Mouse (Mus musculus) midbrain, embryonic 14.5 days (tissue): ENCODE measurements around the gene Lmtk3. TPM values are rescaled to one million over a fixed set of nuclear protein-coding genes. Genes with fewer than 3 reads are reported as not detected.

Experiments
- ATAC-seq: fragments of 200-750 bp; cut with Nextera tagmentation; 2 replicates; pipeline ENCODE4 v1.8.0; 2017; ENCODE audit warnings: moderate number of reproducible peaks, moderate library complexity; ENCODE audit not compliant: low FRiP score, low TSS enrichment
- DNase-seq: peaks from one replicate; pipeline ENCODE4 v3.0.0-alpha.2; 2015
- H3K27ac ChIP-seq: fragments of 300-500 bp; sonication (generic); replicated peaks from 2 replicates; pipeline ENCODE4 v1.5.1; 2014; ENCODE audit warnings: mild to moderate bottlenecking, low read depth, low read length, moderate library complexity
- H3K27me3 ChIP-seq: fragments of 300-500 bp; sonication (generic); 2 replicates; pipeline ENCODE4 v1.6.1; 2014; ENCODE audit warnings: low read length, control low read depth, mixed read lengths; ENCODE audit not compliant: control insufficient read depth, insufficient read depth
- H3K36me3 ChIP-seq: fragments of 300-500 bp; sonication (generic); 2 replicates; pipeline ENCODE4 v1.6.1; 2014; ENCODE audit warnings: low read length, control low read depth; ENCODE audit not compliant: control insufficient read depth, insufficient read depth
- H3K4me1 ChIP-seq: fragments of 300-500 bp; sonication (generic); 2 replicates; pipeline ENCODE4 v1.6.1; 2014; ENCODE audit warnings: mild to moderate bottlenecking, antibody characterized with exemption, low read length, control low read depth; ENCODE audit not compliant: control insufficient read depth, insufficient read depth
- H3K4me2 ChIP-seq: fragments of 300-500 bp; sonication (generic); 2 replicates; pipeline ENCODE4 v1.6.1; 2014; ENCODE audit warnings: mild to moderate bottlenecking, low read length, moderate library complexity
- H3K4me3 ChIP-seq: fragments of 300-500 bp; sonication (generic); replicated peaks from 2 replicates; pipeline ENCODE4 v1.5.1; 2014; ENCODE audit warnings: low read depth, low read length
- H3K9ac ChIP-seq: fragments of 300-500 bp; sonication (generic); replicated peaks from 2 replicates; pipeline ENCODE4 v1.6.1; 2014; ENCODE audit warnings: mild to moderate bottlenecking, low read length, moderate library complexity
- H3K9me3 ChIP-seq: fragments of 300-500 bp; sonication (generic); 2 replicates; pipeline ENCODE4 v1.6.1; 2016; ENCODE audit warnings: low read length, control low read depth, mixed read lengths; ENCODE audit not compliant: control insufficient read depth
- WGBS: fragments of 180-500 bp; shearing (Covaris S2); extraction: QIAGEN DNeasy Blood & Tissue Kit; methylation state at CpG from one replicate; pipeline ENCODE4 v1.1.7; 2014; 5-methylcytosine and 5-hydroxymethylcytosine counted together
- polyA plus RNA-seq: library from polyadenylated mRNA; unstranded; fragments of >200 nt; fragmentation: Nextera tagmentation; extraction: Ambion mirVana; gene quantifications from 2 replicates; pipeline ENCODE4 v1.2.1, GENCODE M21; 2014

The Lmtk3 gene
- polyA plus RNA-seq, 1 experiment from 2014 or later: 25.2 TPM

DNA sequence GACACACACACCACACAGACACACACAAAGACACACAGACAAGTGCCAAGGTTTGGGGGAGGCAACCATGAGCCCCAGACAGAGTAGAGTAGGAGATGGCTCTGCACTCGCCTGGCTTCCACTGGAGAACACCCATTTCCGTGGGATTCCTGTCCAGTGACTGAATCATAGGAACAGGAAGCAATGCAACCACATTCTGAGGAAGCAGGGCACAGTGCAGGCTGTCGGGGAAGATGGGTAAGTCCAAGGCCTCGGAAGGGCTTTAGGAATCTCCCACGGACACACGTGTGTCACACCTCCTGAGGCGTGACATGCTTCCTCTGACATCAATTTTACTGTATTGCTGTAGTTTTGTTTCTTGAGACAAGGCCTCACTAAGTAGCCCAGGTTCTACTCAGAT is 35.4 kb upstream of the Lmtk3 start:
- H3K4me1 ChIP-seq: 0 out of 2 replicates have a peak, but pooled peaks cover 3% of the 10 kb centered on the region
- H3K27me3 ChIP-seq: no peaks in the 10 kb centered on the region
- ATAC-seq (no peak), DNase-seq (no peak)
- WGBS: 81% methylated on average over 7 of the region's 7 CpGs
- H3K4me3 ChIP-seq: no peak overlapping the region
- H3K9me3 ChIP-seq: no peaks in the 10 kb centered on the region
- no peak overlapping the region for H3K4me2 ChIP-seq
- H3K36me3 ChIP-seq: no peaks in the 10 kb centered on the region
- H3K9ac ChIP-seq: no peak overlapping the region
- H3K27ac ChIP-seq: no peak overlapping the region

DNA sequence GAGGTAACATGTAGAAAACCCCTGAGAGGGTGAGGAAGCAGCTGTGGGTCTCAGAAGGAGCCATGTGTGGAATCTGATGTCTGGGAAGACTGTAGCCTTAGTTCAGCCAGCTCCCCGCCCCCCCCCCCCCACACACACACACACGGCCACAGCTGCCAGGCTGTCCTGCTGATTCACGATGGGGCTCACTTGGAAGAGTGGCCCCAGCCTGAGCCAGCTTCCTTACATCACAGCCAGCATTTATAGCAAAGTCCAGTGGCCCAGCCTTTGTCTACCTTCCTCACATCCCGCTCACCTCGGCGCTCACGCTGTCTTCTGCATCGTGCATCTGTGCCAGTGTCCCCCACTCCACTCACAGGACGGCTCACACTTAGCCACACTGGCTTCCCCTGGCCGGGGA is 34.1 kb upstream of the Lmtk3 start:
- Histone ChIP-seq H3K4me1 (0 out of 2 replicates have a peak, but pooled peaks cover 3% of the 10 kb centered on the region), H3K4me2 (no peak overlapping the region), H3K9me3 (no peaks in the 10 kb centered on the region), H3K27ac (no peak overlapping the region; the same call in 1 of the 2 replicates), H3K36me3 (no peaks in the 10 kb centered on the region), H3K4me3 (no peak overlapping the region), H3K27me3 (no peaks in the 10 kb centered on the region), H3K9ac (no peak overlapping the region)
- 58% methylated on average over 9 of the region's 10 CpGs for WGBS
- ATAC-seq (no peak), DNase-seq (no peak)

DNA sequence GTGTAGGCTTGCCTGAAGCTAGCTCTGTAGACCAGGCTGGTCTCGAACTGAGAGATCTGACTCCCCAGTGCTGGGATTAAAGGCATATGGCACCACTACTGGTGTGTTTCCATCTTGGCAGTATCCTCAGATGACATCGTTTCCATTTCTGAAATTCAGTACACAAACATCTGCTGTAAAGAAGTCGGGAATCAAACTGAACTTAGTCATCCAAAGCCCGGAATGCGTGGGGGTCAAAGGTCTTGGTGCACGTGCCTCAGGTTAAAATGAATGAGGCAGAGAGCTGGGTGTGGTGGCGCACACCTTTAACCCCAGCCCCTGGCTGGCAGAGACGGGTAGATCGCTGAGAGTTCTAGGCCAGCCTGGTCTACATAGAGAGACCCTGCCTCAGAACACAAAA is 33.4 kb upstream of the Lmtk3 start:
- DNase-seq: no peak
- H3K36me3 ChIP-seq: no peaks in the 10 kb centered on the region
- WGBS: 84% methylated on average over 9 of the region's 9 CpGs
- no peaks in the 10 kb centered on the region for H3K9me3 ChIP-seq
- no peaks in the 10 kb centered on the region for H3K27me3 ChIP-seq
- no peak overlapping the region for H3K4me3 ChIP-seq
- no peak overlapping the region for H3K4me2 ChIP-seq
- no peak for ATAC-seq
- 0 out of 2 replicates have a peak, but pooled peaks cover 3% of the 10 kb centered on the region for H3K4me1 ChIP-seq
- no peak overlapping the region for H3K9ac ChIP-seq
- no peak overlapping the region for H3K27ac ChIP-seq

DNA sequence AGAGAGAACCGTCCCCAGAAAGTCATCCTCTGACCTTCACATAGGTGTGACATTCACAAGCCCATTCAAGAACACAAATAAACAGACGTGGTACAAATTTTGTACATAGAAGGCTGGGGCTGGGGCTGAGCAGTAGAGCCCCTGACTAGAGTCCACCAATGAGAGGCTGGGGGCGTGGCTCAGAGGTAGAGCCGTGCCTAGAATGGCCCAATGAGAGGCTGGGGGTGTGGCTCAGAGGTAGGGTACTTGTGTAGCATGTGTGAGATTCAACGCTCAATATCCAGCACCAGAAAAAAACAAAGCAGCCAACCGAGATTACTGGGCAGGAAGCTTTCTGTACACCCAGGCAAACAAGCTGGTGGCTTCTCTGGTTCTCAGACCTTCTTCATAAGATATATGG is 27.8 kb upstream of the Lmtk3 start:
- WGBS: 59% methylated on average over 6 of the region's 6 CpGs
- H3K4me3 ChIP-seq: no peak overlapping the region
- peaks cover 17% of the 10 kb centered on the region; the same call in 1 of the 2 replicates for H3K27me3 ChIP-seq
- ATAC-seq (no peak), DNase-seq (no peak)
- H3K4me1 ChIP-seq: no peaks in the 10 kb centered on the region
- H3K4me2 ChIP-seq: no peak overlapping the region
- H3K9ac ChIP-seq: no peak overlapping the region
- H3K9me3 ChIP-seq: no peaks in the 10 kb centered on the region
- H3K36me3 ChIP-seq: no peaks in the 10 kb centered on the region
- H3K27ac ChIP-seq: no peak overlapping the region

DNA sequence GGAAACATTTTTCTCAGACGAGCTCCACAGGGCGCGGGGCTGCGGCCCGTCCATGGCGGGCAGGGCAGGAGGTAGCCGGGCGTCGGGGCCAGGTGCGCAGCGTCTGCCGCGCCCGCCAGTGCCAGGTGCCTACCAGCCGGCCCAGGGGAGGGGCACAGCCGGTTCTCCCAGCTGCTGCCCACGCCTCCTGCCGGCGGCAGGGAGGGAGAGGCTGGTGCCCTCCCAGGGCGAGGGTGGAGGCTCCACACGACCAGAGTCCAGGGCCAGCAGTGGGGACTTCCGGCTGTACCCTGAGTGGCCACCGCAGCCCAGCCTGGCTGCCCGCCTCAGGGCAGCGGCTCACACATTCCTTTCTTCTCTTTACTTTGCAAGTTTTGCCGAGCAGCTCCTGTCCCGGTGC is 24.1 kb upstream of the Lmtk3 start:
- Histone ChIP-seq H3K36me3 (no peaks in the 10 kb centered on the region), H3K4me1 (no peaks in the 10 kb centered on the region), H3K9me3 (no peaks in the 10 kb centered on the region), H3K27me3 (peaks cover 17% of the 10 kb centered on the region; the same call in 1 of the 2 replicates), H3K27ac (no peak overlapping the region), H3K4me3 (no peak overlapping the region), H3K4me2 (peak overlapping the region; percentile 24), H3K9ac (0 out of 2 replicates have a peak overlapping the region, but pooled peaks have one; percentile 26)
- WGBS: 16% methylated on average over 27 of the region's 27 CpGs
- ATAC-seq: no peak
- DNase-seq: no peak

DNA sequence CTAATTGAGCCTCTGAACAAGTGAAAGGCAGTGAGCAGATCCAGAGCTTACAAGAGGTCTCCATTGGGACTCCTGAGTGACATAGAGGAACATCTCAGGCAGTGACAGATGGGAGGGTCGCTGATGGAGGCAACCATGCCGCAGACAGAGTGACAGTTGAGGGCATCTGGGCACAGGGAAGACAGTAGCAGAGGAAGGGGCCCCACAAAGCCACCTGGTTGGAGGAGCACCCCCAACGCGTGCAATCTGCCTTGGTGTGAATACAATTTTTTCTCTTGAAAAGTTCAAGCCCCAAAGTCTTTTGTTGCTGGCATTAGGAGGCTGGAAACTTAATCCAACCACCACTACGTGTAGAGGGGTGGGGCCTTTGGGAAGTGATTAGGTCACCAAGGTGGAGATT is 23.4 kb upstream of the Lmtk3 start:
- Histone ChIP-seq H3K4me1 (no peaks in the 10 kb centered on the region), H3K4me2 (no peak overlapping the region), H3K9me3 (no peaks in the 10 kb centered on the region), H3K36me3 (no peaks in the 10 kb centered on the region), H3K9ac (no peak overlapping the region), H3K27me3 (peaks cover 17% of the 10 kb centered on the region; the same call in 1 of the 2 replicates), H3K4me3 (no peak overlapping the region), H3K27ac (no peak overlapping the region)
- DNase-seq (no peak), ATAC-seq (no peak)
- 62% methylated on average over 5 of the region's 5 CpGs for WGBS

DNA sequence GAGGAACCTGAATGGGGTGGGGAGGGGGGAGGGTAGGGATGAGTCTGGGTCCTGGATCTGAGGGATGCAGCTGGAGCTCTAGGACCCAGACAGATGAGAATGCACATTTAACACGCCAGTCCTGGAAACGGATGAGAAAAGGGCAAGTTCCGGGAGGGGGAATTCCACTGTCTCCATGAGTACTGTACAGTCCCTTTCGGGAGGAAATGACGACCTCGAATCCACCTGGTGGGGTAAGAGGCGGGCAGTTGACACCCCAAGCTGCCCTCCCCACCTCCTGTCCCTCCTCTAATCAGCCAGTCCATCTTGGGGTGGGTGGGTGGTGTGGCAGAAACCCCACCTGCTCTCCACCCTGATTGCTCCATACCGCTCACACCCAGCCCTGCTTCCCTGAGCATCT is 17.5 kb upstream of the Lmtk3 start:
- Histone ChIP-seq H3K27me3 (no peaks in the 10 kb centered on the region), H3K4me3 (no peak overlapping the region), H3K4me1 (no peaks in the 10 kb centered on the region), H3K9me3 (no peaks in the 10 kb centered on the region), H3K36me3 (no peaks in the 10 kb centered on the region), H3K27ac (no peak overlapping the region), H3K9ac (no peak overlapping the region), H3K4me2 (no peak overlapping the region)
- 66% methylated on average over 8 of the region's 8 CpGs for WGBS
- DNase-seq (no peak), ATAC-seq (no peak)

DNA sequence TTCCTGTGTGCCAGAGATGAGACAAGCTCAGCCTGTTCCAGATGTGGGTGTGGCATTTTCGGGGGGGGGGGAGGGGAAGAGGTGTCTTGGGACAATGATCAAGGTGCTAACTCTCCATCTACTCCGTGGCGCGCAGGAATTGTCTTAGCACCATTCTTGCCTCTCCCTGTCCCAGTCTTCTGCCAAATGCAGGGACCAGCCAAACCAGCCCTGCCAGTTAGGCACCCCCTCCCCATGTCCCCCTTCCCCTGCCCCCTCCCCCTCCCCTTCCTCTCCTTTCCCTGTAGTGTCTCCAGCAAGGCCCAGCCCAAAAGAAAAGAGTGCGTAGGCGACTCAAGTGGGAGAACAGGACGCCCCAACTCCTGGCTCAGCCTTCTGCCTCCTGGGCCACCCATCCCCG is 16.8 kb upstream of the Lmtk3 start:
- Histone ChIP-seq H3K4me3 (no peak overlapping the region), H3K36me3 (no peaks in the 10 kb centered on the region), H3K27ac (no peak overlapping the region), H3K4me1 (no peaks in the 10 kb centered on the region), H3K9ac (no peak overlapping the region), H3K4me2 (no peak overlapping the region), H3K27me3 (no peaks in the 10 kb centered on the region), H3K9me3 (no peaks in the 10 kb centered on the region)
- ATAC-seq: no peak
- no peak for DNase-seq
- 52% methylated on average over 8 of the region's 8 CpGs for WGBS

DNA sequence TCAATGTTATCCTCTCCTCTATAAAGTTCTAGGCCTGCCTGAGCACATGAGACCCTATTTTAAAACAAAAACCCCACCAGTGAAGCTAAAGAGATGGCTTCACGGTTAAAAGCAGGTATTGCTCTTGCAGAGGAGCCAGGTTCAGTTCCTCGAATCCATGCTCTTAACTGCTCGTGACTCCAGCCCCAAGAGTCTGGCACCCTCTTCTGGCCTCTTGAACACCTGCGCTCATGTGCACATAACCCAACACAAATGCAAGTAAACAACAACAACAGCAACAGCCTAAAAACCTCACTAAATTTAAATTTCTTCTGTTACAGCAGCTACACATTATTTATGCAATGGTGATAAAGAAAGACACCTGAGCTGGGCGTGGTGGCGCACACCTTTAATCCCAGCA is 16.0 kb upstream of the Lmtk3 start:
- WGBS: 95% methylated on average over 6 of the region's 6 CpGs
- Histone ChIP-seq H3K27ac (no peak overlapping the region), H3K9me3 (no peaks in the 10 kb centered on the region), H3K4me2 (no peak overlapping the region), H3K4me3 (no peak overlapping the region), H3K4me1 (no peaks in the 10 kb centered on the region), H3K36me3 (no peaks in the 10 kb centered on the region), H3K27me3 (no peaks in the 10 kb centered on the region), H3K9ac (no peak overlapping the region)
- ATAC-seq: no peak
- DNase-seq: no peak
